Mouse (Mus musculus): ENCODE data around the gene Taz.
A peak's percentile ranks its signal among the peaks of the same experiment; 100 is the strongest.

Taz gene

GRCm38 (mm10) chrX:74281041-74281731, 526 bp upstream of the Taz start:
- DNase-seq = no peak

GRCm38 (mm10) chrX:74282395-74283091, 831 bp downstream of the Taz start:
- DNase-seq = peak; percentile 87

GRCm38 (mm10) chrX:74283092-74283437, 1.4 kb downstream of the Taz start:
- no peak for DNase-seq

GRCm38 (mm10) chrX:74293431-74293830, 11.7 kb downstream of the Taz start:
- DNase-seq = no peak

- DNase-seq = peak; percentile 96
Measured at GRCm38 (mm10) chrX:74296538-74297448, 15.1 kb downstream of the Taz start, which contains the start of gene Atp6ap1. Gene Atp6ap1 (plus strand): TSS chrX:74297097.

- no peak for DNase-seq
Measured at GRCm38 (mm10) chrX:74298348-74298747, 16.6 kb downstream of the Taz start.

- no peak for DNase-seq
Measured at GRCm38 (mm10) chrX:74299721-74300120, 18.0 kb downstream of the Taz start.

GRCm38 (mm10) chrX:74304867-74305700, 23.4 kb downstream of the Taz start, which contains the start of gene Gdi1:
Gene Gdi1 (plus strand): TSS chrX:74304998.
- peak; percentile 73 for DNase-seq

- DNase-seq = peak; percentile 89
Measured at GRCm38 (mm10) chrX:74312540-74313464, 31.1 kb downstream of the Taz start, which contains the start of gene Fam50a. Gene Fam50a (plus strand): TSS chrX:74313033.

- DNase-seq = peak; percentile 71
Measured at GRCm38 (mm10) chrX:74328725-74329161, 47.0 kb downstream of the Taz start, which contains the start of gene Plxna3. Gene Plxna3 (plus strand): TSS chrX:74329066.

- DNase-seq = no peak
Measured at GRCm38 (mm10) chrX:74329215-74329671, 47.5 kb downstream of the Taz start.

- DNase-seq = peak; percentile 34
Measured at GRCm38 (mm10) chrX:74330166-74330930, 48.6 kb downstream of the Taz start.
